Mouse (Mus musculus): ENCODE measurements around the gene Dnah8. TPM values are rescaled to one million over a fixed set of nuclear protein-coding genes. Genes with fewer than 3 reads are reported as not detected.

Gene Dnah8
- polyA plus RNA-seq, 1 experiment from 2014 or later = 3.1 TPM

DNA sequence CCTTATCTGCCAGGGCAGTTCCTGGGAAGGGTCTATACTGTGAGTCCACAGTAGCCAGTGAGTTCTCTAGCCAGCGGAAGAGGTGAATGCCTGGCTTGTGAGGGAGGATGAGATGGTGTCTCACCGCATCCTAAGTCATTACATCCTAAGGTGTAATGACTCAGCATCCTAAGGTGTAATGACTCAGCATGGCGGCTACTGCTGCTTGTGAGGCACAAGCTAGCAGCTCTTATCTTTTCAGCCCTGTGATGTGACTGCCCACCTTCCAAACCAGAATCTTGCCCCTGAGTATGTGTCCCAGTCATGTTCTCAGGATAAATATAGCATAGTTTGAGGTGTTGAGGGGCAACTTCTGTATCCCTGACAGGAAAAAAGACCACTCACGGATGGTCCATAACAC lies 211.3 kb downstream of the Dnah8 start:
- Histone ChIP-seq H3K4me2 (replicated peaks) (no peak overlapping the region), H3K27me3 (ENCODE audit: control insufficient read depth, insufficient read depth, low read length) (no peaks in the 10 kb centered on the region), H3K36me3 (replicated peaks; ENCODE audit: control insufficient read depth, insufficient read depth) (no peaks in the 10 kb centered on the region), H3K27ac (no peak overlapping the region), H3K4me1 (replicated peaks; ENCODE audit: control insufficient read depth, insufficient read depth, low read length) (0 out of 2 replicates have a peak, but pooled peaks cover 4% of the 10 kb centered on the region), H3K9ac (no peak overlapping the region), H3K4me3 (replicated peaks; ENCODE audit: low read length) (no peak overlapping the region), H3K9me3 (ENCODE audit: control insufficient read depth, low read length) (no peaks in the 10 kb centered on the region)
- no peak for ATAC-seq (ENCODE audit: low FRiP score)
- DNase-seq (ENCODE audit: low spot score) = no peak
- 94% methylated on average over 4 of the region's 4 CpGs for WGBS

DNA sequence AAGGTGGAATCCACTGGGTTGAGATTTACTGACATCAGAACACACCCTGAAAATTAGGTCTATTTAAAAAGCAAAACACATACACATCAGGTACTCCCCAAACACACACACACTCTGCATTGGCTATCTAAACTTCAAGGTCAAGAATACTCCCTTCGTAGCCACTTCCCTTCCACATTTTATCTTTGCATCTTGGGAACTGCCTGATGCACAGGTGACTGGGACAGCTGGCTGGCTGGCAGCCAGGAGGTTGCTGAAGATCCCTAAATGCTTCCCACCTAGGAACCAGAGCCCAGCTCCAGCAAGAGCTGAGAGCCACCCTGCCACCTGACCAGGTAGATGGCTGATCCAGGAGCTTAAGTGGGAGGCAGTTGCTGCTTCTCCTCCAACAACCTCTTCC lies 212.9 kb downstream of the Dnah8 start:
- DNase-seq (ENCODE audit: low spot score) (no peak), ATAC-seq (ENCODE audit: low FRiP score) (no peak)
- 91% methylated on average over 1 of the region's 1 CpGs for WGBS
- Histone ChIP-seq H3K9ac (no peak overlapping the region), H3K27ac (no peak overlapping the region), H3K4me1 (replicated peaks; ENCODE audit: control insufficient read depth, insufficient read depth, low read length) (0 out of 2 replicates have a peak, but pooled peaks cover 4% of the 10 kb centered on the region), H3K4me2 (replicated peaks) (no peak overlapping the region), H3K36me3 (replicated peaks; ENCODE audit: control insufficient read depth, insufficient read depth) (no peaks in the 10 kb centered on the region), H3K4me3 (replicated peaks; ENCODE audit: low read length) (no peak overlapping the region), H3K9me3 (ENCODE audit: control insufficient read depth, low read length) (no peaks in the 10 kb centered on the region), H3K27me3 (ENCODE audit: control insufficient read depth, insufficient read depth, low read length) (no peaks in the 10 kb centered on the region)

DNA sequence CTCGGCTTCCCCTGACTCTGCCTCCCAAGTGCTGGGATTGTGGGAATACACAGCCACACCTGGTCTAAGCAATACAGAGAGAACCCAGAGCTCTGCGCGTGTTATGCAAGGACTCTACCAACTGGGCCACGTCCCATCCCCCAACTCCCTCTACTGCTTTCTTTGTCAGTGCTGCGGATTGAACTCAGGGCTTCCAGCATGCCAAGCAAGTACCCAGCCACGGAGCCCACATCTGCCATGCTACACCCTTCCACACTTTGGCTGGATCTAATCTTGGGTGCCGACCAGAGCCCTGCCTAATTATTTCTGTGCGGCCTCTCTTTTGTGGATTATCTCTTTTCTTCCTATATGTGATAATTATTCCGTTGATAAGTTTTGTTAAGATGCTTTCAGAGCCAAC lies 215.9 kb downstream of the Dnah8 start:
- ATAC-seq (ENCODE audit: low FRiP score) (no peak), DNase-seq (ENCODE audit: low spot score) (no peak)
- Histone ChIP-seq H3K27me3 (ENCODE audit: control insufficient read depth, insufficient read depth, low read length) (no peaks in the 10 kb centered on the region), H3K36me3 (replicated peaks; ENCODE audit: control insufficient read depth, insufficient read depth) (no peaks in the 10 kb centered on the region), H3K4me1 (replicated peaks; ENCODE audit: control insufficient read depth, insufficient read depth, low read length) (0 out of 2 replicates have a peak, but pooled peaks cover 4% of the 10 kb centered on the region), H3K9me3 (ENCODE audit: control insufficient read depth, low read length) (no peaks in the 10 kb centered on the region), H3K4me2 (replicated peaks) (no peak overlapping the region), H3K4me3 (replicated peaks; ENCODE audit: low read length) (no peak overlapping the region), H3K9ac (no peak overlapping the region), H3K27ac (no peak overlapping the region)
- 78% methylated on average over 9 of the region's 9 CpGs for WGBS

DNA sequence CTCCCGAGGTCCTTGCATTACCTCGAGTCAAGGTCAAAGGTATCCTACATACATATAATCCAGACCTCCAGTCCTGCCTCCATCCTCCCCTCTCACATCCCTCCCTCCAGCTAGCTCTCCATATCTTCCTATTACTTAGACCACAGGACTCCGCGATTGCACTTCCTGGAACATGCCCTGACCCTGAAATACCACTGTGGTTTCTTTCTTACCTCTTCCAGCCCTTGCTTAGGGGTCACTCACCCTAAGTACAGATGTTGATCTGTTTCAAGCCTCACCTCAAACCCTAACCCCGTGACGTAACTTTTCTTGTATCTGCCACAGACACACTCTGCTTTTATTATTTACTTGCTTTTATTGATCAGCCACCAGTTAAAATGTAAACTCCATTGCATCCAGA lies 218.2 kb downstream of the Dnah8 start:
- Histone ChIP-seq H3K9ac (no peak overlapping the region), H3K9me3 (ENCODE audit: control insufficient read depth, low read length) (no peaks in the 10 kb centered on the region), H3K4me2 (replicated peaks) (no peak overlapping the region), H3K36me3 (replicated peaks; ENCODE audit: control insufficient read depth, insufficient read depth) (no peaks in the 10 kb centered on the region), H3K4me1 (replicated peaks; ENCODE audit: control insufficient read depth, insufficient read depth, low read length) (0 out of 2 replicates have a peak, but pooled peaks cover 4% of the 10 kb centered on the region), H3K27me3 (ENCODE audit: control insufficient read depth, insufficient read depth, low read length) (no peaks in the 10 kb centered on the region), H3K27ac (no peak overlapping the region), H3K4me3 (replicated peaks; ENCODE audit: low read length) (no peak overlapping the region)
- no peak for ATAC-seq (ENCODE audit: low FRiP score)
- DNase-seq (ENCODE audit: low spot score) = no peak
- 83% methylated on average over 6 of the region's 6 CpGs for WGBS

DNA sequence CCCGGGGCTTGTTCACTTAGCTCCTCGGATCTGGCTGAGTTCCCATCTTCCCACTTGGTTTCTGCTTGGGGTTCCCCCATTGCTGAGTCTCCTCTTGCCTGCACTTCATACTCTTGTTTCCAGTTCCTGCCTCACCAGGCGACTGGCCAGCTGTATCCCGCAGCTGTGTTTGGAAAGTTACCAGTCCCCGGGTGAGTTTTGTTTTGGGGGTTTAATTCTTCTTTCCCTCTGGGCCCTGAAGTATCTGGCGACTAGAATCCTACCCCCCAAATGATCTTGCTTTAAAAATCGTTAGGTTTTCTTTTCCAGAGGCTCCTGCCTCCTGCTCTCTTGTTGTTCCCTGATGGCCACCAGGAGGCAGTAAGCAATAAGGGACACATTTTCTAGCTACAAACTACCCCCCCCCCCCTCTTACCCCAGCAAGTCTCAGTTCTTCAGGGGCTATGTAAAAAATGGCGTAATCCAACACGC lies 220.2 kb downstream of the Dnah8 start:
- Histone ChIP-seq H3K4me1 (replicated peaks; ENCODE audit: control insufficient read depth, insufficient read depth, low read length) (0 out of 2 replicates have a peak, but pooled peaks cover 4% of the 10 kb centered on the region), H3K4me3 (replicated peaks; ENCODE audit: low read length) (no peak overlapping the region), H3K36me3 (replicated peaks; ENCODE audit: control insufficient read depth, insufficient read depth) (no peaks in the 10 kb centered on the region)

DNA sequence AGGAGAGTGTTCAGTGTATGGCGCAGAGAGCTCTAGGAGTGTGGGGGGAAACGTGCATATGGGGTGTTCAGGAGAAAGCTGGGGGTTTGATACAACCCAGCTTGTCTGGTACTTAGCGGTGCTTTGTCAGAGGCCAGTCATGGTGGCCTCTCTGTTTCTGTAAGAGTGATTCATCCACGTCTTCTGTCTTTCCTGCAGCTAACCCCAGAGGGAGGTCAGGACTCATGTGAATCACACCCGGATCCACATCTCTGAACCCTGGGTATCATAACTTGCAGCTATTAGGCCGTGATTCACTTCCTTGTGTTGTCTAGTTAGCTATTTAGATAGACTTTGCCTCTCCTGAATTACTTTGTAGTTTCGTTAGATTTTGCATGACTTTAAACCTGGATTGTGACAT lies 223.3 kb downstream of the Dnah8 start:
- DNase-seq (ENCODE audit: low spot score) = no peak
- WGBS = 86% methylated on average over 7 of the region's 7 CpGs
- ATAC-seq (ENCODE audit: low FRiP score) = no peak
- Histone ChIP-seq H3K4me1 (replicated peaks; ENCODE audit: control insufficient read depth, insufficient read depth, low read length) (no peaks in the 10 kb centered on the region), H3K9ac (no peak overlapping the region), H3K4me3 (replicated peaks; ENCODE audit: low read length) (no peak overlapping the region), H3K4me2 (replicated peaks) (no peak overlapping the region), H3K27ac (no peak overlapping the region), H3K9me3 (ENCODE audit: control insufficient read depth, low read length) (no peaks in the 10 kb centered on the region), H3K27me3 (ENCODE audit: control insufficient read depth, insufficient read depth, low read length) (no peaks in the 10 kb centered on the region), H3K36me3 (replicated peaks; ENCODE audit: control insufficient read depth, insufficient read depth) (no peaks in the 10 kb centered on the region)

More for the DNA sequence above, 220.2 kb downstream of the Dnah8 start:
- Histone ChIP-seq H3K9me3 (ENCODE audit: control insufficient read depth, low read length) (no peaks in the 10 kb centered on the region), H3K9ac (no peak overlapping the region), H3K4me2 (replicated peaks) (no peak overlapping the region), H3K27ac (no peak overlapping the region), H3K27me3 (ENCODE audit: control insufficient read depth, insufficient read depth, low read length) (no peaks in the 10 kb centered on the region)
- WGBS = 57% methylated on average over 9 of the region's 9 CpGs
- DNase-seq (ENCODE audit: low spot score) (no peak), ATAC-seq (ENCODE audit: low FRiP score) (no peak)

DNA sequence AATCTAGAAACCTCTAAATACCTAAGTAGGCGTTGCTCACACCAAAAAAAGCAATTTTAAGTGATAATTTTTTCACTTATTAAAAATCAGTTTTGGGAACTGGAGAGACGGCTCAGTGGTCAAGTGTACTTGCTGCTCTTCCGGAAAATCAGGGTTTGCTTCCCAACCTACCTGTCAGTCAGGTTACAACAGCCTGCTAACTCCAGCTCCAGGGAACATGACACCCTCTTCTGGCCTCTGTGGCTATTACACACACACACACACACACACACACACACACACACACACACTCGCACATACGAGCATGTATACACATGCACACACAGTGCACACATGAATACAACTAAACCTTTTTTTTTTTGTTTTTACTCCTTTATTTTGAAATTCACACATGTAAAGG lies 223.9 kb downstream of the Dnah8 start:
- H3K36me3 ChIP-seq (replicated peaks; ENCODE audit: control insufficient read depth, insufficient read depth) = no peaks in the 10 kb centered on the region
- WGBS = 95% methylated on average over 5 of the region's 5 CpGs
- ATAC-seq (ENCODE audit: low FRiP score) = no peak

DNA sequence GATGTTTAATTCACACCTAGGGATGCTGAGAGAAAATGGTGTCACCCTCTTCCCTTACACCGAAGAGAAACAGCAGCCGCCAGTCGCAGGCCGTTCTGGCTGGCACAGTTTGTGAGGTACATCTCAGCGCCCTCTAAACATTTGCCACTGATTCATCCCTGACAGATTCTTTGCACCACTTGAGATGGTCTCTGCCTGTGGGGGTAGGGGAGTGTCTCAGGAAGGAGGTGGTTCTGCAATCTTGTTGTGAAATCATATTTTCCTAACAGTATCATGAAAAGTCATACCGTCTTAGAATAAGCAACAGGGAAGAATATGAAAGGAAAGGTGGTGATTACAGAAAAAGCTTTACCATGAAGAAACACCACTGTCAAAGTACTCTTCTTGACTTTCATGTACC lies 224.7 kb downstream of the Dnah8 start:
- DNase-seq (ENCODE audit: low spot score) (no peak), ATAC-seq (ENCODE audit: low FRiP score) (no peak)
- Histone ChIP-seq H3K27ac (no peak overlapping the region), H3K9ac (no peak overlapping the region), H3K4me1 (replicated peaks; ENCODE audit: control insufficient read depth, insufficient read depth, low read length) (no peaks in the 10 kb centered on the region), H3K4me2 (replicated peaks) (no peak overlapping the region), H3K36me3 (replicated peaks; ENCODE audit: control insufficient read depth, insufficient read depth) (no peaks in the 10 kb centered on the region), H3K27me3 (ENCODE audit: control insufficient read depth, insufficient read depth, low read length) (no peaks in the 10 kb centered on the region), H3K9me3 (ENCODE audit: control insufficient read depth, low read length) (no peaks in the 10 kb centered on the region), H3K4me3 (replicated peaks; ENCODE audit: low read length) (no peak overlapping the region)
- 95% methylated on average over 6 of the region's 6 CpGs for WGBS

More for the DNA sequence above, 223.9 kb downstream of the Dnah8 start:
- no peaks in the 10 kb centered on the region for H3K27me3 ChIP-seq (ENCODE audit: control insufficient read depth, insufficient read depth, low read length)
- H3K9me3 ChIP-seq (ENCODE audit: control insufficient read depth, low read length) = no peaks in the 10 kb centered on the region
- no peaks in the 10 kb centered on the region for H3K4me1 ChIP-seq (replicated peaks; ENCODE audit: control insufficient read depth, insufficient read depth, low read length)
- DNase-seq (ENCODE audit: low spot score) = no peak
- H3K4me2 ChIP-seq (replicated peaks) = no peak overlapping the region
- no peak overlapping the region for H3K9ac ChIP-seq
- no peak overlapping the region for H3K27ac ChIP-seq
- no peak overlapping the region for H3K4me3 ChIP-seq (replicated peaks; ENCODE audit: low read length)

DNA sequence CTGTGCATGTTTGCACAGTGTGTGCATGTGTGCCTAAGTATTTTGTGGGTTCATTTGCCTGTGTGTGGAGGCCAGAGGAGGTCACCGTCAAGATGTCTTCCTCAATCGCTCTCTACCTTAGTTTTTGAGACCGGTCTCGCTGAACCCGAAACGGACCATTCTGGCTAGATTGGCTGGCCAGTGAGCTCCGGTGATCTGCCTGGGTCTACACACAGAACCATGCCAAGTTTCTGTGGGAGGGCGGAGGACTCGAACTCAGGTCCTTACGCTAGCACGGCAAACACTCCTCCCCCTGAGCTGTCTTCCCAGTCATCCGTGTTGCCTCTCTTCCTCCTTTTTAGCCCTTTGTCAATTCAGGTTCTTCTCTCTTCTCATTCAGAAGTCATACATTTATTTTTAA lies 225.7 kb downstream of the Dnah8 start:
- H3K27me3 ChIP-seq (ENCODE audit: control insufficient read depth, insufficient read depth, low read length) = no peaks in the 10 kb centered on the region
- no peak for DNase-seq (ENCODE audit: low spot score)
- no peak overlapping the region for H3K27ac ChIP-seq
- 97% methylated on average over 12 of the region's 12 CpGs for WGBS
- H3K4me3 ChIP-seq (replicated peaks; ENCODE audit: low read length) = no peak overlapping the region
- H3K4me1 ChIP-seq (replicated peaks; ENCODE audit: control insufficient read depth, insufficient read depth, low read length) = no peaks in the 10 kb centered on the region
- no peak overlapping the region for H3K9ac ChIP-seq
- no peaks in the 10 kb centered on the region for H3K36me3 ChIP-seq (replicated peaks; ENCODE audit: control insufficient read depth, insufficient read depth)
- no peak overlapping the region for H3K4me2 ChIP-seq (replicated peaks)
- ATAC-seq (ENCODE audit: low FRiP score) = no peak
- H3K9me3 ChIP-seq (ENCODE audit: control insufficient read depth, low read length) = no peaks in the 10 kb centered on the region

DNA sequence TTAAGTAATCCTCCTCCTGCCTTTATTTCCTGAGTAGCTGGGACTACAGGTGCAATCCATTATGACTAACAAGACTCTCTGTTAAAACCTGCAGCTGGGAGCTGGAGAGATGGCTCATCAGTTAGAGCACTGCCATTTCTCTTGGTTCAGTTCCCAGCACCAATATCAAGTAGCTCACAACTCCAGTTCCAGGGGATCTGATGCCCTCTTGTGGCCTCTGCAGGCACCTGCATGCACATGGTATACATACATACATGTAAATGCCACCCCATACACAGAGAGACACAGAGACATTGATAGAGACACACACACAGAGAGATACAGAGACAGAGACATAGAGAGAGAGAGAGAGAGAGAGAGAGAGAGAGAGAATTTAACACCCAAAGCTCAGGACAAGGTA lies 228.2 kb downstream of the Dnah8 start:
- H3K36me3 ChIP-seq (replicated peaks; ENCODE audit: control insufficient read depth, insufficient read depth) = no peaks in the 10 kb centered on the region
- DNase-seq (ENCODE audit: low spot score) (no peak), ATAC-seq (ENCODE audit: low FRiP score) (no peak)
- no peak overlapping the region for H3K4me2 ChIP-seq (replicated peaks)
- H3K9me3 ChIP-seq (ENCODE audit: control insufficient read depth, low read length) = no peaks in the 10 kb centered on the region
- H3K27ac ChIP-seq = no peak overlapping the region
- H3K9ac ChIP-seq = no peak overlapping the region
- H3K4me3 ChIP-seq (replicated peaks; ENCODE audit: low read length) = no peak overlapping the region
- no peaks in the 10 kb centered on the region for H3K27me3 ChIP-seq (ENCODE audit: control insufficient read depth, insufficient read depth, low read length)
- no peaks in the 10 kb centered on the region for H3K4me1 ChIP-seq (replicated peaks; ENCODE audit: control insufficient read depth, insufficient read depth, low read length)
